Mouse (Mus musculus) liver, postnatal 0 days (tissue): Measurements from ENCODE around the gene Elmo1. TPM values are rescaled to one million over a fixed set of nuclear protein-coding genes. Genes with fewer than 3 reads are reported as not detected.

Experiments used
- ATAC-seq: fragments of 200-750 bp; cut with Nextera tagmentation; 2 replicates; pipeline ENCODE4 v1.8.0; 2017; ENCODE audit warnings: mild to moderate bottlenecking, moderate library complexity
- DNase-seq: peaks from one replicate; pipeline ENCODE4 v3.0.0-alpha.2; 2016
- H3K27ac ChIP-seq: fragments of 300-500 bp; sonication (generic); 2 replicates; pipeline ENCODE4 v1.5.1; 2014; ENCODE audit warnings: antibody characterized with exemption, moderate library complexity, mild to moderate bottlenecking, low read depth
- H3K27me3 ChIP-seq: fragments of 300-500 bp; sonication (generic); 2 replicates; pipeline ENCODE4 v1.6.1; 2014; ENCODE audit warnings: low read length, control low read depth, mixed read lengths; ENCODE audit not compliant: insufficient read depth
- H3K36me3 ChIP-seq: fragments of 300-500 bp; sonication (generic); replicated peaks from 2 replicates; pipeline ENCODE4 v1.6.1; 2014; ENCODE audit warnings: mild to moderate bottlenecking, control low read depth, low read length, moderate library complexity, mixed read lengths; ENCODE audit not compliant: insufficient read depth
- H3K4me1 ChIP-seq: fragments of 300-500 bp; sonication (generic); 2 replicates; pipeline ENCODE4 v1.6.1; 2014; ENCODE audit warnings: antibody characterized with exemption, mild to moderate bottlenecking, control low read depth; ENCODE audit not compliant: insufficient read depth
- H3K4me2 ChIP-seq: fragments of 300-500 bp; sonication (generic); 2 replicates; pipeline ENCODE4 v1.6.1; 2014; ENCODE audit warnings: low read depth, mild to moderate bottlenecking, low read length, moderate library complexity, mixed read lengths
- H3K4me3 ChIP-seq: fragments of 300-500 bp; sonication (generic); 2 replicates; pipeline ENCODE4 v1.5.1; 2014; ENCODE audit warnings: low read depth, low read length
- H3K9ac ChIP-seq: fragments of 300-500 bp; sonication (generic); replicated peaks from 2 replicates; pipeline ENCODE4 v1.6.1; 2014; ENCODE audit warnings: mild to moderate bottlenecking, moderate library complexity
- H3K9me3 ChIP-seq: fragments of 300-500 bp; sonication (generic); 2 replicates; pipeline ENCODE4 v1.6.1; 2016; ENCODE audit warnings: mild to moderate bottlenecking, control low read depth, low read length, mixed read lengths
- CTCF ChIP-seq: sonication (generic); IDR thresholded peaks from 2 replicates; pipeline ENCODE4 v1.5.1; 2016; ENCODE audit warnings: antibody characterized with exemption, low read depth
- EP300 ChIP-seq: IDR thresholded peaks from 2 replicates; pipeline ENCODE4 v1.6.1; 2016; ENCODE audit warnings: antibody characterized with exemption, low read depth, mild to moderate bottlenecking
- WGBS: fragments of 180-500 bp; shearing (Covaris S2); extraction: QIAGEN DNeasy Blood & Tissue Kit; methylation state at CpG from one replicate; pipeline ENCODE4 v1.1.7; 2014; ENCODE audit not compliant: insufficient replicate concordance; 5-methylcytosine and 5-hydroxymethylcytosine counted together
- polyA plus RNA-seq: library from polyadenylated mRNA; unstranded; fragments of >200 nt; fragmentation: Nextera tagmentation; extraction: Ambion mirVana; gene quantifications from 2 replicates; pipeline ENCODE4 v1.2.1, GENCODE M21; 2015

The Elmo1 gene
- polyA plus RNA-seq, 1 experiment from 2014 or later, result 3.1 TPM

DNA sequence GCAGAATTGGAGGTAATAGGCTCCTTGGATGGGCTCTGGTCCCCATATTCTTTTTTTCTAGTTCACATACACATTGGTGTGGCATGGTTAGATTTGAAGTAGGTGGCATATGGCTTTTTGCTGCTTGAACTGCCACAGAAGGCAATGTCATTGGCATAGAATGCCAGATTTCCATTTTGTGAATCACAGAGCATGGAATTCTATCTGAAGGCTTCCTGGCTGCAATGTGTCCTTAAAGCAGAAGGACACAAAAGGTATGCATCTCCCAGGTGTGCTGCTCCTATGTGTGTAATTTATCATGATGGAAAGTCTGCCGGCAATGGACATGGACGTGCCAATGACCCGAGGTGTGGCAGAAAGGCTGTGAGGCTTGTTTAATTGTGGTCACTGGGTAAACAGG, 371.2 kb downstream of the Elmo1 start:
- ATAC-seq, result no peak
- H3K27me3 ChIP-seq, result no peaks in the 10 kb centered on the region
- H3K36me3 ChIP-seq, result no peaks in the 10 kb centered on the region
- H3K9me3 ChIP-seq, result no peaks in the 10 kb centered on the region
- no peaks in the 10 kb centered on the region for H3K4me1 ChIP-seq
- WGBS, result 78% methylated on average over 3 of the region's 3 CpGs
- no peak overlapping the region for H3K4me2 ChIP-seq
- H3K27ac ChIP-seq, result no peak overlapping the region
- TF ChIP-seq CTCF (no peak), EP300 (no peak)
- DNase-seq, result no peak
- H3K9ac ChIP-seq, result no peak overlapping the region
- H3K4me3 ChIP-seq, result no peak overlapping the region

DNA sequence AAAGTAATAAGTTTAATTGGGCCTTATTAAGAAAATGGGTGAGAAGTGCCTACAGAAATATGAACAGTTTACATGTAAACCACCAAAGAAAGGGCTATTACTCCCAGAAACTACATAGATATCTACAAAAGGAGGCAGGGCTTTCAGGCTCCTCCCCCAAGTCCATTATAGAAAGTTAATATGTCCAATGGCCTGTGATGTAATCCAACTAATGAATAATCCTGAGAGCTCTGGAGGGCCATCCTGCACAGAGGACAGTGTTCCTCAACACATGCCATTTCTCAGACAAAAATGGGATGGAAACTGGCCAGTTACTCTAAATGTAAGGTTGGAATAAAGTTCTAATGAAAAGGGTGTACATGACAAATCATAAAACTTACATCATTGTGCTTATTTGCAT, 373.8 kb downstream of the Elmo1 start:
- ATAC-seq, result no peak
- no peaks in the 10 kb centered on the region for H3K36me3 ChIP-seq

DNA sequence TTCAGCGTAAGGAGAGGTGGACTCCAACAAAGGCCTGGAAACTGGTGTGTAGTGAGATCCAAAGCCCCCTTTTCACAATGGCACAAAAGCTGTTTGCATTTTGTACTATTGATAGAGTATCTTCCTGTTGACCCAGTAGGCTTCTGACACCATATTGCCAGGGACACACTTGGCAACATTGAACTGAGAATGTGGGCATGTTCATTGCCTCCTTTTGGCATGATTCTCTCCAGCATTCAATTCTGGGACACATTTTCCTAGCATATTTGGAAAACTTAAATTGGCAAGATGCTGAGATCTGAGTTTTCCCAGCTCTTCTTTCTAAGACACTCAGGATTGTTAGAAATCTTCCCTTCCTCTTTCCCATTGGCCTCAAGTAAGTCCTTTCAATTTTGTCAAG, 377.0 kb downstream of the Elmo1 start:
- Histone ChIP-seq H3K4me1 (no peaks in the 10 kb centered on the region), H3K9me3 (no peaks in the 10 kb centered on the region), H3K27me3 (no peaks in the 10 kb centered on the region), H3K4me3 (no peak overlapping the region), H3K4me2 (no peak overlapping the region), H3K9ac (no peak overlapping the region), H3K27ac (no peak overlapping the region), H3K36me3 (no peaks in the 10 kb centered on the region)
- WGBS, result 77% methylated on average over 1 of the region's 1 CpGs
- ATAC-seq (no peak), DNase-seq (no peak)
- TF ChIP-seq CTCF, result no peak
- no peak for TF ChIP-seq EP300

More for the DNA sequence above, 373.8 kb downstream of the Elmo1 start:
- Histone ChIP-seq H3K4me1 (no peaks in the 10 kb centered on the region), H3K9ac (no peak overlapping the region), H3K4me3 (no peak overlapping the region), H3K27me3 (no peaks in the 10 kb centered on the region), H3K9me3 (no peaks in the 10 kb centered on the region), H3K4me2 (no peak overlapping the region), H3K27ac (no peak overlapping the region)
- no peak for TF ChIP-seq EP300
- no peak for TF ChIP-seq CTCF
- no peak for DNase-seq

DNA sequence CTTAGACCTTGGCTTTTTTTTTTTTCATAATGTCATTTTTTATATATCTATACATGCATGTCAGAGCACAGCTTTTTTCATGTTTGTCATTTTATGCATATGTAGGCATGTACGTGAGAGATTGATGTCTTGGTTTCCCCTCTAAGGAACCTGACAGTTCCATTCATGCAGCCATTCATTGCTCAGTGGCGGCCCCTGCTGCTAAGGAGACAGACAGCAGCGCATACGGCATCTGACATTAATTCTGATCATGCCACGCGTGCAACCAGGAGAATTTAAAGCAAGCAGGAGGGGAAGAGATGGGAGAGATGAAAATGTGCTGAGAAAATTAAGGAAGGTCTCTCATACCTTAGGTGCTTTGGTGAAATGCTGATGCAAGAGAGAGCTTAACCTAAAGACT, 381.3 kb downstream of the Elmo1 start:
- Histone ChIP-seq H3K27ac (no peak overlapping the region), H3K4me3 (no peak overlapping the region), H3K9ac (no peak overlapping the region), H3K27me3 (no peaks in the 10 kb centered on the region), H3K36me3 (no peaks in the 10 kb centered on the region), H3K4me2 (no peak overlapping the region), H3K9me3 (no peaks in the 10 kb centered on the region), H3K4me1 (no peaks in the 10 kb centered on the region)
- peak; percentile 60 for DNase-seq
- 26% methylated on average over 6 of the region's 6 CpGs for WGBS
- no peak for ATAC-seq
- TF ChIP-seq CTCF (peak; percentile 82), EP300 (no peak)

DNA sequence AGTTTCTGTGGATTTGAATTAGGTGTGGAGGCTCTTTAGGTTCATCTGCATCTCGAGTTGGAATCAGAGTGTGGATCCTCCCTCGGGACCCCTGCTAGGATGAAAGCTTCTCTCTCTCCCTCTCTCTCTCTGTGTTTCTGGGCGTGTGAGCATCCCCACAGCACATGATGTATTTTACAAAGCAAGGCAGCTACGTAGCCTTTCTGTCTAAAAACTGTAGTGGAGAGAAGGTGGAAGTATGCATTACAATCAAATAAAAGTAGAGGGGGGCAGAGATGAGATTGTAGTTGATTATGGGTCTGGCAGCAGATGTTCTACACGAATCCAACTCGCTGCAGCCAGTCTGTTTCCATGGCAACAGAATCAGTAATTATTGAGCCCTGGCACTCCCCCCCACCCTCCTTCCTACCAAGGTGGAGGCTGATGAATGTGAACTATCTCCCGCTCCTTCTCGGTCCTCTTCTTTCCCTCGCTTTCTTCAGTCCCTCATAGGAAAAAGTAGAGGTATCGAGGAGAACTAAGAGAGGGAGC, 382.0 kb downstream of the Elmo1 start:
- H3K9me3 ChIP-seq, result no peaks in the 10 kb centered on the region
- no peak overlapping the region for H3K27ac ChIP-seq
- WGBS, result 68% methylated on average over 10 of the region's 10 CpGs
- TF ChIP-seq EP300, result no peak
- H3K27me3 ChIP-seq, result no peaks in the 10 kb centered on the region
- no peak overlapping the region for H3K4me3 ChIP-seq
- H3K36me3 ChIP-seq, result no peaks in the 10 kb centered on the region
- no peaks in the 10 kb centered on the region for H3K4me1 ChIP-seq
- DNase-seq, result no peak
- H3K9ac ChIP-seq, result no peak overlapping the region
- ATAC-seq, result no peak
- H3K4me2 ChIP-seq, result no peak overlapping the region

DNA sequence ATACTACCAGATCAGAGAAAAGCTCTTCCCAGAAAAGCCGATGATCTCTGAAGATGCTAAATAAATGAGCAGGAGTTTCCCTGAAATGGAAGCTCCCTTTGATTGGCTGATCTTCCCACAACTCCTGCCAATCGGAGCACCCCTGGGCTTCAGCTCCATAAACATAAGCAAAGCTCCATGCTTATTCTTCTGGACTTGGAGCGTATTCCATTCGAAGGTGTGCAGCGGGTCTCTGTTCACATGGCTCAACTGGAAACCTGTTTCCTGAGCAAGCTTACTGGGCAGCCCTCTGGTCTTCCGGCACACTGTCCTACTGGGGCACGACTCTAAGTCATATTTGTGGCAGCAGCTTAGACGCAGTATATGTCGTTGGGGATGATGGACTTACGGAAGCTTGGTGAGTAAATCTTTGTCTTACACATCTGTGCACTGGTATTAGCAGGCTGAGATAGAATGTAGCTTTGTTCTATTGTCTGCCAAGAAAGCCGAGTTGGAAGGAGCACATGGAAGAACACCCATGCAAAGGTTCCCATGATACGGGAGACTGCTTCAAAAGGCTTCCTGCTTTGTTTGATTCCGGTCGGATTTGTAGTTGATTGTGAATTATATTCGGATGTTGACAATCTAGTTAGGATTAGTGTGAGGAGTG, 382.6 kb downstream of the Elmo1 start:
- H3K27ac ChIP-seq, result no peak overlapping the region
- H3K27me3 ChIP-seq, result no peaks in the 10 kb centered on the region
- H3K4me1 ChIP-seq, result no peaks in the 10 kb centered on the region
- ATAC-seq (no peak), DNase-seq (no peak)
- no peak overlapping the region for H3K4me3 ChIP-seq
- WGBS, result 82% methylated on average over 15 of the region's 15 CpGs
- no peak overlapping the region for H3K4me2 ChIP-seq
- no peaks in the 10 kb centered on the region for H3K9me3 ChIP-seq
- no peaks in the 10 kb centered on the region for H3K36me3 ChIP-seq
- H3K9ac ChIP-seq, result no peak overlapping the region
- TF ChIP-seq CTCF, result no peak
- no peak for TF ChIP-seq EP300
